Mouse (Mus musculus): ENCODE measurements around the gene Mvp. TPM values are rescaled to one million over a fixed set of nuclear protein-coding genes. Genes with fewer than 3 reads are reported as not detected.

The Mvp gene
- polyA plus RNA-seq, 1 experiment from 2014 or later = 7.8 TPM

- Histone ChIP-seq H3K27ac (no peak overlapping the region), H3K4me3 (replicated peaks) (no peak overlapping the region), H3K4me1 (replicated peaks) (peaks cover 17% of the 10 kb centered on the region), H3K9ac (no peak overlapping the region), H3K36me3 (peaks cover 16% of the 10 kb centered on the region), H3K4me2 (no peak overlapping the region), H3K9me3 (replicated peaks) (no peaks in the 10 kb centered on the region), H3K27me3 (no peaks in the 10 kb centered on the region)
- ATAC-seq (ENCODE audit: low read depth) (no peak), DNase-seq (no peak)
- WGBS (ENCODE audit: insufficient replicate concordance) = 56% methylated on average over 10 of the region's 10 CpGs
These were observed 29.6 kb downstream of the Mvp start for GRCm38 (mm10) chr7:126984667-126985444.

- DNase-seq = no peak
- Histone ChIP-seq H3K9ac (no peak overlapping the region), H3K4me1 (replicated peaks) (peaks cover 31% of the 10 kb centered on the region), H3K4me3 (replicated peaks) (no peak overlapping the region), H3K36me3 (peaks cover 33% of the 10 kb centered on the region), H3K4me2 (no peak overlapping the region), H3K27ac (no peak overlapping the region), H3K9me3 (replicated peaks) (no peaks in the 10 kb centered on the region), H3K27me3 (no peaks in the 10 kb centered on the region)
- ATAC-seq (ENCODE audit: low read depth) = no peak
- WGBS (ENCODE audit: insufficient replicate concordance) = 71% methylated on average over 7 of the region's 7 CpGs
These were observed 31.3 kb downstream of the Mvp start for GRCm38 (mm10) chr7:126983113-126983512.

GRCm38 (mm10) chr7:126982054-126982453 is 32.4 kb downstream of the Mvp start:
- ATAC-seq (ENCODE audit: low read depth) = no peak
- DNase-seq = no peak
- peaks cover 41% of the 10 kb centered on the region for H3K4me1 ChIP-seq (replicated peaks)

GRCm38 (mm10) chr7:126981601-126982000 is 32.8 kb downstream of the Mvp start:
- DNase-seq = no peak
- Histone ChIP-seq H3K27ac (no peak overlapping the region), H3K9ac (no peak overlapping the region), H3K27me3 (no peaks in the 10 kb centered on the region), H3K4me1 (replicated peaks) (peaks cover 44% of the 10 kb centered on the region), H3K4me2 (no peak overlapping the region), H3K9me3 (replicated peaks) (no peaks in the 10 kb centered on the region), H3K4me3 (replicated peaks) (no peak overlapping the region), H3K36me3 (peaks cover 38% of the 10 kb centered on the region)
- 77% methylated on average over 2 of the region's 2 CpGs for WGBS (ENCODE audit: insufficient replicate concordance)
- ATAC-seq (ENCODE audit: low read depth) = no peak

More at GRCm38 (mm10) chr7:126982054-126982453, 32.4 kb downstream of the Mvp start:
- Histone ChIP-seq H3K9ac (no peak overlapping the region), H3K9me3 (replicated peaks) (no peaks in the 10 kb centered on the region), H3K27me3 (no peaks in the 10 kb centered on the region), H3K4me2 (no peak overlapping the region), H3K27ac (no peak overlapping the region), H3K4me3 (replicated peaks) (no peak overlapping the region), H3K36me3 (peaks cover 38% of the 10 kb centered on the region)
- 47% methylated on average over 4 of the region's 4 CpGs for WGBS (ENCODE audit: insufficient replicate concordance)

- Histone ChIP-seq H3K27ac (no peak overlapping the region), H3K36me3 (peaks cover 38% of the 10 kb centered on the region), H3K4me3 (replicated peaks) (no peak overlapping the region), H3K4me2 (no peak overlapping the region), H3K9ac (no peak overlapping the region), H3K4me1 (replicated peaks) (peaks cover 52% of the 10 kb centered on the region), H3K9me3 (replicated peaks) (no peaks in the 10 kb centered on the region), H3K27me3 (no peaks in the 10 kb centered on the region)
- no peak for DNase-seq
- WGBS (ENCODE audit: insufficient replicate concordance) = 76% methylated on average over 6 of the region's 6 CpGs
- no peak for ATAC-seq (ENCODE audit: low read depth)
These were observed 35.6 kb downstream of the Mvp start for GRCm38 (mm10) chr7:126978841-126979240.

GRCm38 (mm10) chr7:126976878-126977459 is 37.5 kb downstream of the Mvp start:
- H3K4me3 ChIP-seq (replicated peaks) = peak overlapping the region; percentile 87
- DNase-seq (peak; percentile 24), ATAC-seq (ENCODE audit: low read depth) (no peak)
- H3K9ac ChIP-seq = peak overlapping the region; percentile 94
- H3K27me3 ChIP-seq = no peaks in the 10 kb centered on the region
- peak overlapping the region; percentile 81 for H3K4me2 ChIP-seq
- H3K36me3 ChIP-seq = peaks cover 38% of the 10 kb centered on the region
- H3K4me1 ChIP-seq (replicated peaks) = peaks cover 48% of the 10 kb centered on the region
- no peaks in the 10 kb centered on the region for H3K9me3 ChIP-seq (replicated peaks)
- 22% methylated on average over 14 of the region's 14 CpGs for WGBS (ENCODE audit: insufficient replicate concordance)
- peak overlapping the region; percentile 91 for H3K27ac ChIP-seq

- H3K4me3 ChIP-seq (replicated peaks) = peak within 1 kb of the TSS; percentile 87
- H3K27me3 ChIP-seq = no peaks in the 10 kb centered on the region
- peak within 1 kb of the TSS; percentile 81 for H3K4me2 ChIP-seq
- DNase-seq = peak; percentile 91
- peaks cover 34% of the 10 kb centered on the region for H3K36me3 ChIP-seq
- peak within 1 kb of the TSS; percentile 94 for H3K9ac ChIP-seq
- H3K4me1 ChIP-seq (replicated peaks) = peaks cover 40% of the 10 kb centered on the region
- ATAC-seq (ENCODE audit: low read depth) = peak; percentile 92
- WGBS (ENCODE audit: insufficient replicate concordance) = under 1% methylated on average over 55 of the region's 55 CpGs
- peak within 1 kb of the TSS; percentile 91 for H3K27ac ChIP-seq
- H3K9me3 ChIP-seq (replicated peaks) = no peaks in the 10 kb centered on the region
These were observed 38.2 kb downstream of the Mvp start, which contains the start of gene Cdiptos for GRCm38 (mm10) chr7:126975950-126976866. Gene Cdiptos (minus strand): TSS chr7:126976098.

GRCm38 (mm10) chr7:126975893-126975949 is 38.7 kb downstream of the Mvp start, which contains the start of gene Cdipt:
Gene Cdipt (plus strand): TSS chr7:126975914.
- 0% methylated on average over 1 of the region's 1 CpGs for WGBS (ENCODE audit: insufficient replicate concordance)
- Histone ChIP-seq H3K4me3 (replicated peaks) (peak within 1 kb of the TSS; percentile 87), H3K4me1 (replicated peaks) (peaks cover 38% of the 10 kb centered on the region), H3K27me3 (no peaks in the 10 kb centered on the region), H3K4me2 (peak within 1 kb of the TSS; percentile 81), H3K36me3 (peaks cover 29% of the 10 kb centered on the region), H3K27ac (peak within 1 kb of the TSS; percentile 91), H3K9ac (peak within 1 kb of the TSS; percentile 94), H3K9me3 (replicated peaks) (no peaks in the 10 kb centered on the region)
- DNase-seq (no peak), ATAC-seq (ENCODE audit: low read depth) (no peak)

GRCm38 (mm10) chr7:126975493-126975892 is 38.9 kb downstream of the Mvp start:
- 4% methylated on average over 8 of the region's 8 CpGs for WGBS (ENCODE audit: insufficient replicate concordance)
- ATAC-seq (ENCODE audit: low read depth) (no peak), DNase-seq (no peak)

GRCm38 (mm10) chr7:126967361-126967760 is 47.1 kb downstream of the Mvp start:
- 59% methylated on average over 6 of the region's 6 CpGs for WGBS (ENCODE audit: insufficient replicate concordance)
- ATAC-seq (ENCODE audit: low read depth) (no peak), DNase-seq (no peak)
- Histone ChIP-seq H3K4me2 (no peak overlapping the region), H3K4me1 (replicated peaks) (no peaks in the 10 kb centered on the region), H3K27me3 (peaks cover 17% of the 10 kb centered on the region), H3K9ac (no peak overlapping the region), H3K4me3 (replicated peaks) (no peak overlapping the region), H3K9me3 (replicated peaks) (no peaks in the 10 kb centered on the region), H3K27ac (no peak overlapping the region), H3K36me3 (no peaks in the 10 kb centered on the region)

More at GRCm38 (mm10) chr7:126975493-126975892, 38.9 kb downstream of the Mvp start:
- peak overlapping the region; percentile 81 for H3K4me2 ChIP-seq
- H3K9ac ChIP-seq = no peak overlapping the region; the same call in none of the 2 replicates
- H3K4me1 ChIP-seq (replicated peaks) = peaks cover 38% of the 10 kb centered on the region
- H3K27ac ChIP-seq = peak overlapping the region; percentile 50; the same call in 1 of the 2 replicates
- peak overlapping the region; percentile 87 for H3K4me3 ChIP-seq (replicated peaks)
- no peaks in the 10 kb centered on the region for H3K27me3 ChIP-seq
- peaks cover 28% of the 10 kb centered on the region for H3K36me3 ChIP-seq
- no peaks in the 10 kb centered on the region for H3K9me3 ChIP-seq (replicated peaks)

- Histone ChIP-seq H3K4me2 (no peak overlapping the region), H3K27me3 (peaks cover 21% of the 10 kb centered on the region), H3K36me3 (no peaks in the 10 kb centered on the region), H3K9me3 (replicated peaks) (no peaks in the 10 kb centered on the region), H3K4me1 (replicated peaks) (no peaks in the 10 kb centered on the region), H3K9ac (no peak overlapping the region), H3K4me3 (replicated peaks) (no peak overlapping the region), H3K27ac (no peak overlapping the region)
- no peak for ATAC-seq (ENCODE audit: low read depth)
- DNase-seq = no peak
- 43% methylated on average over 3 of the region's 3 CpGs for WGBS (ENCODE audit: insufficient replicate concordance)
These were observed 48.9 kb downstream of the Mvp start for GRCm38 (mm10) chr7:126965568-126965967.

Data from liver, embryonic 13.5 days (tissue).